Mouse (Mus musculus) ovary, adult 2 months (tissue): ENCODE data around the gene Ifit3b. TPM values are rescaled to one million over a fixed set of nuclear protein-coding genes. Genes with fewer than 3 reads are reported as not detected.

Experiments used
- polyA plus RNA-seq: library from polyadenylated mRNA; depleted of rRNA; stranded (reverse); fragments of >200 nt; gene quantifications from 2 replicates; pipeline ENCODE4 v1.2.3, GENCODE M21; 2012; rRNA removed

Ifit3b gene
- 0.20 and 0.32 TPM in 2 replicates for polyA plus RNA-seq

DNA sequence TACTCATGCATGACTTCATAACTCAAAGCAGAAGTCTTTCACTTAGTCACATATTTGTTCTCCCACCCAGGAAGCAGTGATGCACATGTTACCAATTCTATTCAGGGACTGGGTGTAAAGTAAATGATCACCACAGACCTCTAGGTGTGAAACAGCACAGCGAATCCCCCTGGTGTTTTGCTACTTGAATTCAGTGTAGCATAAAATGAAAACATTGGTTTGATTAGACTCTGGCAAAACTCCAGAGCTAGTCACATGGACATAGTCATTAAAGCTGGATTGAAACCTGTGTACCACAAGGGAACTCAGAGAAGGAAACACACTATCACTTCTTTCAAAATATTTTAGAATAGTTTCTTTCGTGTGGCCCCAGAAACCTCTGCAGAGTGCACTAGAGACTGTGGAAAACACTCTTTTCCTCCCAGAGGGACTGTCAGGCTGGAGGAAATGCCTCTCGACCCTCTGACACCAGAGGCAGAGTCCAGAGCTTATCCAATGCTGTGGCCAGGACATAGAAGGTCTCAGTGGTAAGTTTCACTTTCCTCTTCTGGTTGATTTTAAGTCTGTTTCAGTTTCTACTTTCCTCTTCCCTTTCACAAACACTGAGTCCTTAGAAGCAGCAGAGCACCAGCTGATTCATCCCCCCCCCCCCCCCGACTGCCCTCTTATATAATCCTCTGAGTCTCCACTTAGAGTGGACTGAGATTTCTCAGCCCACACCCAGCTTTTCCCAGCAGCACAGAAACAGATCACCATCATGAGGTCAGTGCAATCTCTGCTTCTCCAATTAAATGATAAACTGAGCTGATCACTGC is at the start of gene Ifit3b:
TSS of gene Ifit3b (plus strand) at position 734 of the 815 bp plus-strand sequence.

DNA sequence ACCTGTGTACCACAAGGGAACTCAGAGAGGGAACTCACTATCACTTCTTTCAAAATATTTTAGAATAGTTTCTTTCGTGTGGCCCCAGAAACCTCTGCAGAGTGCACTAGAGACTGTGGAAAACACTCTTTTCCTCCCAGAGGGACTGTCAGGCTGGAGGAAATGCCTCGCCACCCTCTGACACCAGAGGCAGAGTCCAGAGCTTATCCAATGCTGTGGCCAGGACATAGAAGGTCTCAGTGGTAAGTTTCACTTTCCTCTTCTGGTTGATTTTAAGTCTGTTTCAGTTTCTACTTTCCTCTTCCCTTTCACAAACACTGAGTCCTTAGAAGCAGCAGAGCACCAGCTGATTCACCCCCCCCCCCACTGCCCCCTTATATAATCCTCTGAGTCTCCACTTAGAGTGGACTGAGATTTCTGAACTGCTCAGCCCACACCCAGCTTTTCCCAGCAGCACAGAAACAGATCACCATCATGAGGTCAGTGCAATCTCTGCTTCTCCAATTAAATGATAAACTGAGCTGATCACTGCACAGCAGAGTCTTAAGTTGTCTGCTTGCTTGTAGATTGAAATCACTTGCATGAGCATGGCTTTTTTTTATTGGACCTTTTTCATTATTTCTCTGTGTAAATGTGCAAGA is 24.5 kb upstream of the Ifit3b start, which contains the start of gene Ifit3:
TSS of gene Ifit3 (plus strand) at position 406 of the 641 bp plus-strand sequence.

GRCm38 (mm10) chr19:34601888-34602287 is 5.9 kb upstream of the Ifit3b start, which contains the start of gene Ifit1bl1:
Gene Ifit1bl1 (minus strand): TSS chr19:34601956.

GRCm38 (mm10) chr19:34640623-34641022 is 32.9 kb downstream of the Ifit3b start, which contains the start of the genes Ifit1bl2 and Ifit1:
Gene Ifit1bl2 (minus strand): TSS chr19:34640743.
Gene Ifit1 (plus strand): TSS chr19:34640871.

Other genes with a start within 250 kb of the Ifit3b start
- gene Ch25h, start 132.8 kb upstream of the Ifit3b start, polyA plus RNA-seq: 18.4 and 20.5 TPM in 2 replicates
- 20.2 and 24.5 TPM in 2 replicates for gene Lipa, start 80.5 kb upstream of the Ifit3b start, polyA plus RNA-seq
- 0.47 and 0.69 TPM in 2 replicates for gene Ifit2, start 57.3 kb upstream of the Ifit3b start, polyA plus RNA-seq
- 0.66 and 1.9 TPM in 2 replicates for gene Ifit3, start 24.4 kb upstream of the Ifit3b start, polyA plus RNA-seq
- gene Ifit1bl1, start 6.0 kb upstream of the Ifit3b start, polyA plus RNA-seq: 0.06 and 0.15 TPM in 2 replicates
- gene Ifit1bl2, start 32.8 kb downstream of the Ifit3b start, polyA plus RNA-seq: 0.28 and 0.46 TPM in 2 replicates
- 1.4 and 3.2 TPM in 2 replicates for gene Ifit1, start 32.9 kb downstream of the Ifit3b start, polyA plus RNA-seq
- gene Slc16a12, start 139.3 kb downstream of the Ifit3b start, polyA plus RNA-seq: 2.1 and 2.6 TPM in 2 replicates